Mouse (Mus musculus) C2C12 (cell line): ENCODE data around the gene Pld4.

Experiments used
- CEBPB ChIP-seq: IDR thresholded peaks from one replicate; pipeline ENCODE4 v1.6.1; 2011; ENCODE audit warnings: low read depth, mild to moderate bottlenecking, control low read depth, moderate library complexity
- CTCF ChIP-seq: IDR thresholded peaks from one replicate; pipeline ENCODE4 v1.5.1; 2011; ENCODE audit not compliant: control insufficient read depth, insufficient read depth, insufficient read length
- MAX ChIP-seq: IDR thresholded peaks from one replicate; pipeline ENCODE4 v1.6.1; 2011; ENCODE audit warnings: mild to moderate bottlenecking, control low read depth
- MYOD1 ChIP-seq: IDR thresholded peaks from one replicate; pipeline ENCODE4 v1.6.1; 2011; ENCODE audit warnings: low read depth; ENCODE audit not compliant: control insufficient read depth, insufficient read length
- MYOG ChIP-seq: IDR thresholded peaks from one replicate; pipeline ENCODE4 v1.6.1; 2011; ENCODE audit not compliant: control insufficient read depth, insufficient read length; ENCODE audit errors: extremely low read depth
- USF1 ChIP-seq: IDR thresholded peaks from one replicate; pipeline ENCODE4 v1.6.1; 2011; ENCODE audit warnings: low read depth, mild to moderate bottlenecking, control low read depth, moderate library complexity

DNA sequence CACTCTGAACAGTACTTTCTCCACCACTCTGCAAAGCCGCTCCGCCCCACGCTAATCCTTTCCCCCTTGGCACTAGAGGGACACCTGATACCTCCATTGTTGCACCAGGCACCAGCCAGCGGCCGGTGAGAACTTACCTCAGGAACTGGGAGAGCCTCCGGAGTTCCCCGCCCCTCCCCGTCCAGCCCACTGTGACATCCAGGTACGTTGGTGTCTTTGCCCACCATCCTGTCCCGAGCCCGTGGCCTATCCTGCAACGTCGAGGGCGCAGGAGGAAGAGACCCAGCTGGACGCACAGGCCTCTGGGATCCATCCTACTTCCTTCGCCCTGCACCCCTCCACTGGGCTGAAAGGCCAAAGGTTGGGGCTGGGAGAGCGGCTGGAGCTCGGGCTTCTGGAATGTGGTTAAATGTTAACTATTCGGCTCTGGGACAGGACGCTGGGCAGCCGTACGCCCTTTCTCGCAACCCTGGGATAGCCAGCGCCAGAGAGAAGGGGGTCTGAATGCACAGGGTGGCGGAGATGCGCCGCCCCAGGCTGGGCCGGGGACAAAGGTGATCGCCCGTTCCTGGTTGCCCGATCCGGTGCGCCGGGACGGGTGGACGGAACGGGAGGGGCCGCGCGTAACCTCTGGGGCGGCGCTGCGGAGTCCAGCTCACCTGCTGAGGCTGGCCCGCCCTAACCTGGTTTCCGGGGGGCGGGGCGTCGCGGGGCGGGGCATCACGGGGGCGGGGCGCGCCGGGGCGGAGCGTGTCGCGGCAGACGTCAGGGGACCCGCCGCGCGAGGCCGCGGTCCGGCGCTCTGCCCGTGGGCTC, 38.8 kb upstream of the Pld4 start:
- no peak for TF ChIP-seq CTCF
- no peak for TF ChIP-seq MAX
- TF ChIP-seq USF1, result no peak
- TF ChIP-seq CEBPB, result no peak
- no peak for TF ChIP-seq MYOD1
- TF ChIP-seq MYOG, result no peak
